Mouse (Mus musculus) gastrocnemius, adult 8-10 months (tissue): ENCODE measurements around the gene Awat2. TPM values are rescaled to one million over a fixed set of nuclear protein-coding genes. Genes with fewer than 3 reads are reported as not detected.
"Not testable (repeated sequence)": the region's sequence is repeated elsewhere in the genome, so short reads cannot be mapped to it uniquely, and the experiment has no call there.

Experiments
- DNase-seq, 2 experiments: peaks; one replicate each; pipeline ENCODE4 v3.0.0; 2022; ENCODE audit warnings: low spot score in 2 of 2
- microRNA-seq: library from miRNA; unstranded; fragments of <30 nt; microRNA quantifications from one replicate; pipeline ENCODE4 v1.2.0, GENCODE M21; 2022
- total RNA-seq, 4 experiments: library from RNA; stranded (reverse); gene quantifications; 2 replicates each; pipeline ENCODE4 v1.2.4; 2022

The Awat2 gene
- under 1 TPM in 1 of 4 experiments, not detected in 3; 0.34 TPM for total RNA-seq

GRCm38 (mm10) chrX:100442617-100443016 lies at the start of gene Awat2:
Gene Awat2, minus strand, starts transcription at chrX:100442717.
- not testable (repeated sequence) for DNase-seq

- DNase-seq: peak; percentile 21 to 38
Observed at GRCm38 (mm10) chrX:100480317-100480716, 37.8 kb upstream of the Awat2 start.

- no peak for DNase-seq
Observed at GRCm38 (mm10) chrX:100475569-100476223, 33.2 kb upstream of the Awat2 start.

GRCm38 (mm10) chrX:100471491-100471890 lies 29.0 kb upstream of the Awat2 start:
- DNase-seq: no peak

- DNase-seq: no peak
Observed at GRCm38 (mm10) chrX:100470126-100470525, 27.6 kb upstream of the Awat2 start.

GRCm38 (mm10) chrX:100468047-100468446 lies 25.5 kb upstream of the Awat2 start:
- no peak for DNase-seq

- DNase-seq: no peak
Observed at GRCm38 (mm10) chrX:100443532-100443931, 1.0 kb upstream of the Awat2 start.

GRCm38 (mm10) chrX:100432311-100432710 lies 10.2 kb downstream of the Awat2 start:
- DNase-seq: no peak

- no peak for DNase-seq
Observed at GRCm38 (mm10) chrX:100428693-100429092, 13.8 kb downstream of the Awat2 start, which contains the start of gene Otud6a. Gene Otud6a, plus strand, starts transcription at chrX:100429013.

- DNase-seq: no peak
Observed at GRCm38 (mm10) chrX:100409245-100409644, 33.3 kb downstream of the Awat2 start.

- no peak for DNase-seq
Observed at GRCm38 (mm10) chrX:100401657-100402056, 40.9 kb downstream of the Awat2 start.

GRCm38 (mm10) chrX:100400900-100401299 lies 41.6 kb downstream of the Awat2 start:
- no peak for DNase-seq

GRCm38 (mm10) chrX:100395026-100395425 lies 47.5 kb downstream of the Awat2 start:
- no peak for DNase-seq

- DNase-seq: no peak
Observed at GRCm38 (mm10) chrX:100394223-100394861, 48.2 kb downstream of the Awat2 start.

- no peak for DNase-seq
Observed at GRCm38 (mm10) chrX:100392304-100392703, 50.2 kb downstream of the Awat2 start.

- DNase-seq: no peak
Observed at GRCm38 (mm10) chrX:100389887-100390286, 52.6 kb downstream of the Awat2 start.

- no peak for DNase-seq
Observed at GRCm38 (mm10) chrX:100356974-100357373, 85.5 kb downstream of the Awat2 start.

Small RNA genes within 50 kb of the gene (microRNA-seq; reads per million reads assigned to microRNA genes)
- 1,535 reads per million, percentile 83 among the genes with 10 or more reads in this experiment for gene Mir676

Other genes with a start within 250 kb of the Awat2 start
- not detected for gene Otud6a, start 13.7 kb downstream of the Awat2 start, total RNA-seq
- 10 to 100 TPM; 36.1 to 41.6 (median 38.7) TPM for gene Igbp1, start 51.6 kb upstream of the Awat2 start, total RNA-seq
- under 1 TPM; 0.07 to 0.56 (median 0.30) TPM for gene Dgat2l6, start 82.1 kb upstream of the Awat2 start, total RNA-seq
- not detected for gene Awat1, start 129.5 kb upstream of the Awat2 start, total RNA-seq
- not detected for gene P2ry4, start 152.2 kb upstream of the Awat2 start, total RNA-seq
- not detected for gene Arr3, start 162.8 kb upstream of the Awat2 start, total RNA-seq
- under 1 TPM in 1 of 4 experiments, not detected in 3; 0.07 TPM for gene Kif4, start 183.0 kb upstream of the Awat2 start, total RNA-seq
- gene Pdzd11, start 183.9 kb upstream of the Awat2 start, total RNA-seq: 10 to 100 TPM in 3 of 4 experiments, 1 to 10 TPM in 1; 9.9 to 13.4 (median 11.3) TPM